Mouse (Mus musculus) lung, postnatal 0 days (tissue): Measurements from ENCODE around the gene Gm20388.

Experiments used
- CTCF ChIP-seq: IDR thresholded peaks from 2 replicates; pipeline ENCODE4 v1.5.1; 2016; ENCODE audit warnings: antibody characterized with exemption, mild to moderate bottlenecking
- EP300 ChIP-seq: IDR thresholded peaks from 2 replicates; pipeline ENCODE4 v1.6.1; 2016; ENCODE audit warnings: antibody characterized with exemption, mild to moderate bottlenecking, control low read depth

- TF ChIP-seq CTCF: peak; percentile 56
- TF ChIP-seq EP300: no peak
Observed at GRCm38 (mm10) chr8:124077998-124078397, 4167.4 kb downstream of the Gm20388 start.
